Mouse (Mus musculus): ENCODE data around the gene Il27ra. TPM values are rescaled to one million over a fixed set of nuclear protein-coding genes. Genes with fewer than 3 reads are reported as not detected.
A peak's percentile ranks its signal among the peaks of the same experiment; 100 is the strongest.

Gene Il27ra
- polyA plus RNA-seq, 1 experiment from 2014 or later = 0.98 TPM

DNA sequence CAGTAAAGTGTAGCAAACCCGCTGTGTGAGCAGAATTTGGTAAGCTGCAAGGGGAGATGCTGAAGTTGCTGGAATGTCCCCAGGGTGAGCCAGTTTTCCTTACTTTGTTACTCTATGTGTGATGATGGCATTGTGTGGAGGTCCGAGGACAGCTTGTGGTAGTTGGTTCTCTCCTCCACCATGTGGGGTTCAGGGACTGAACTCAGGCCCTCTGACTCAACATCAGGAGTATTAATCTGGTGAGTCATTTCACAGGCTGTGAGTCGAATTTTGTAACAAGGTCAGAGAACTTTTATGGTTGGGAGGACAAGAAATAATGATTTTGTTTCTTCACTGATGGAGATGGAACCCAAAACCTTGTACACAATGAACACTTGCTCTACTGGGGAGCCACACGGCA lies 9.6 kb downstream of the Il27ra start:
- H3K9ac ChIP-seq = no peak overlapping the region
- WGBS = 70% methylated on average over 4 of the region's 4 CpGs
- no peaks in the 10 kb centered on the region for H3K4me1 ChIP-seq
- ATAC-seq (ENCODE audit: low FRiP score, low read depth) = no peak
- no peak overlapping the region for H3K27ac ChIP-seq
- H3K9me3 ChIP-seq = no peaks in the 10 kb centered on the region
- no peaks in the 10 kb centered on the region for H3K36me3 ChIP-seq
- peaks cover 24% of the 10 kb centered on the region for H3K27me3 ChIP-seq
- no peak overlapping the region for H3K4me3 ChIP-seq
- H3K4me2 ChIP-seq (replicated peaks) = no peak overlapping the region

GRCm38 (mm10) chr8:84029272-84029671 lies 13.1 kb downstream of the Il27ra start:
- no peaks in the 10 kb centered on the region for H3K9me3 ChIP-seq
- no peak overlapping the region for H3K4me2 ChIP-seq (replicated peaks)
- WGBS = 84% methylated on average over 5 of the region's 5 CpGs
- H3K4me1 ChIP-seq = peaks cover 13% of the 10 kb centered on the region
- H3K4me3 ChIP-seq = no peak overlapping the region
- H3K9ac ChIP-seq = no peak overlapping the region
- no peak overlapping the region for H3K27ac ChIP-seq
- peaks cover 44% of the 10 kb centered on the region for H3K27me3 ChIP-seq
- H3K36me3 ChIP-seq = no peaks in the 10 kb centered on the region
- no peak for ATAC-seq (ENCODE audit: low FRiP score, low read depth)

DNA sequence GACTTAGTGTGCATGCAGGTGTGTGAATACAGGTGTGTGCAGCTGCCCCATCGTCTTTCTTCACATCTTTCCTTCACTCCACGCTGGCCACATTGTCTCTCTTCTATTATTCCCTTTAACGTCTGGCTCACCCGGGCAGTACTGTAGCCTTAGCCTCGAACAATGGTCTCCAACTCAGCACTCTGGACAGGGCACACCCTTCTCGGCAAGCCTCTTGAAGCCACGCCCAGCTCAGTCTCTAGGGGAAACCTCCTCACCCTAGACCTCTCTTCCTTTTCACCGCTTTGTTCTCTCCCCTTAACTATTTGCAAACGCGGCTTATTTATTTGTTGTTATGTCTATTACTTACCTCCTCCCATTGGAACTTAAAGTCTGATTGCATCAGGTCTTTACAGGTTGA lies 14.9 kb downstream of the Il27ra start:
- Histone ChIP-seq H3K4me2 (replicated peaks) (no peak overlapping the region), H3K4me1 (peaks cover 18% of the 10 kb centered on the region), H3K36me3 (no peaks in the 10 kb centered on the region), H3K9ac (no peak overlapping the region), H3K4me3 (no peak overlapping the region), H3K27ac (no peak overlapping the region), H3K9me3 (no peaks in the 10 kb centered on the region), H3K27me3 (peaks cover 55% of the 10 kb centered on the region)
- WGBS = 15% methylated on average over 10 of the region's 10 CpGs
- no peak for ATAC-seq (ENCODE audit: low FRiP score, low read depth)

DNA sequence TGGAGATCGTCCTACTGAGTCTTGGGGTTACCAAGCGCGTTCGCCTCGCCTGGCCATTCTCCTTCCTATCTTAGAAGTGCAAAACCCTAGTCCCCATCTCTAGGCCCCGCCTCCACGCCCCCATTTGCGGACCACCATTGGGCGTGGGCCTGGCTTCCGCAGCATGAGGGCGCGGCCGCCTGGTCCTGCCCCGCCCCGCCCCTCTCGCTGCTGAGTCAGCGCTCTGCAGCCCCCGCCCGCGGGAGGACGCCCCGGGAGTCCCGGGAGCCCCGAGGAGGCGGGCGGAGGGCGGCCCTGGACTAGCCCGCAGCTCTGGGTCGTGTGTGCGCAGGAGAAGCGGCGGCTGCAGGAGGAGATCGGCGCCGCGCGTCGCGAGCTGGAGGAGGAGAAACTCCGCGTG lies 16.5 kb downstream of the Il27ra start:
- H3K27me3 ChIP-seq = peaks cover 71% of the 10 kb centered on the region
- H3K4me3 ChIP-seq = peak overlapping the region; percentile 53
- no peak overlapping the region for H3K27ac ChIP-seq
- 2% methylated on average over 41 of the region's 41 CpGs for WGBS
- no peaks in the 10 kb centered on the region for H3K36me3 ChIP-seq
- H3K4me1 ChIP-seq = peaks cover 26% of the 10 kb centered on the region
- peak overlapping the region; percentile 83 for H3K4me2 ChIP-seq (replicated peaks)
- H3K9ac ChIP-seq = peak overlapping the region; percentile 70
- no peaks in the 10 kb centered on the region for H3K9me3 ChIP-seq
- ATAC-seq (ENCODE audit: low FRiP score, low read depth) = peak; percentile 86

DNA sequence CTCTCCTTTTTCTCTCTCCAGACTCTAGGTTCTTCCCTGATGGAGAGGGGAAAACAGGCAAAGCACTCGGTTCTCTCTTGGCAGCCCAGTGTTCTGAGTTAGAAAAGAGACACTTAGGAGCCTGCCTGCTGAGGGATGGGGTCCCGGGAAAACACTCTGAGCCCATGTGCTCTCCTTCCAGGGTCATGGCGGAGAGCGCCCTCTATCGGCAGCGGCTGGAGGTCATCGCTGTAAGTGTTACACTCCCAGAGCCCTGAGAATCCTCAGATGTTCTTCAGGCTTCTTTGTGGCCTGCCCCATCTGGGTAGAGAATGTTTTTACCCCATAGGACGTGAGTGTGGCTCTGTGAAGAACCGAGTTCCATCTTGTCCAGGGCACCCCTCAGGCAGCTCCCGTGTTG lies 18.2 kb downstream of the Il27ra start:
- 16% methylated on average over 10 of the region's 10 CpGs for WGBS
- ATAC-seq (ENCODE audit: low FRiP score, low read depth) = no peak
- no peak overlapping the region for H3K9ac ChIP-seq

GRCm38 (mm10) chr8:84023631-84024030 lies 18.8 kb downstream of the Il27ra start:
- H3K4me2 ChIP-seq (replicated peaks) = no peak overlapping the region
- 43% methylated on average over 1 of the region's 1 CpGs for WGBS
- peaks cover 26% of the 10 kb centered on the region for H3K4me1 ChIP-seq
- no peak overlapping the region for H3K9ac ChIP-seq
- no peaks in the 10 kb centered on the region for H3K9me3 ChIP-seq
- H3K27me3 ChIP-seq = peaks cover 82% of the 10 kb centered on the region
- H3K27ac ChIP-seq = no peak overlapping the region
- no peak for ATAC-seq (ENCODE audit: low FRiP score, low read depth)
- no peaks in the 10 kb centered on the region for H3K36me3 ChIP-seq
- H3K4me3 ChIP-seq = no peak overlapping the region

More for the DNA sequence above, 18.2 kb downstream of the Il27ra start:
- Histone ChIP-seq H3K36me3 (no peaks in the 10 kb centered on the region), H3K4me1 (peaks cover 26% of the 10 kb centered on the region), H3K4me2 (replicated peaks) (no peak overlapping the region), H3K27me3 (peaks cover 86% of the 10 kb centered on the region), H3K4me3 (no peak overlapping the region), H3K9me3 (no peaks in the 10 kb centered on the region), H3K27ac (no peak overlapping the region)

DNA sequence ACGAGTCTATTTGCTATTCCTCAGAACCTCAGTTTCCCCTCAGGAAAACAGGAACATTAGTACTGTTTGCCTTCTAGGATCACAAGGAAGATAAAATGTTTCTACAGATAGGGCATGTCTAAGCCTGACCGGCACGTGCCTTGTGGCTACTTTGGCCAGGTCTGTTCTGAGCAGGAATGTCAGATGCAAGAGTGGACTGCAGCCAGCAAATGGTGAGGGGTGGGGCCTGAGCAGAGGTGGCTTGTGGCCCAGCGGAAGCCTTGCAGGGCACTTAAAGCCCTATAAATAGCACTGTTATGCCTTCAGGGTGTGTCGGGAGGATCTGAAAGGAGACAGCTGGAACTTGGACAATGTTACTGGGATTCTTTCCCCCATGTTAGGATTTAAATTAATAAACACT lies 19.3 kb downstream of the Il27ra start:
- Histone ChIP-seq H3K27ac (no peak overlapping the region), H3K9ac (no peak overlapping the region), H3K4me2 (replicated peaks) (no peak overlapping the region), H3K36me3 (no peaks in the 10 kb centered on the region), H3K4me3 (no peak overlapping the region), H3K27me3 (peaks cover 81% of the 10 kb centered on the region), H3K9me3 (no peaks in the 10 kb centered on the region), H3K4me1 (peaks cover 26% of the 10 kb centered on the region)
- no peak for ATAC-seq (ENCODE audit: low FRiP score, low read depth)
- WGBS = 20% methylated on average over 5 of the region's 5 CpGs

GRCm38 (mm10) chr8:84021569-84021968 lies 20.8 kb downstream of the Il27ra start:
- no peak overlapping the region for H3K4me3 ChIP-seq
- H3K27me3 ChIP-seq = peaks cover 67% of the 10 kb centered on the region
- peak overlapping the region; percentile 36 for H3K4me2 ChIP-seq (replicated peaks)
- H3K36me3 ChIP-seq = no peaks in the 10 kb centered on the region
- no peak for ATAC-seq (ENCODE audit: low FRiP score, low read depth)
- no peak overlapping the region for H3K9ac ChIP-seq
- H3K9me3 ChIP-seq = no peaks in the 10 kb centered on the region
- H3K27ac ChIP-seq = no peak overlapping the region
- WGBS = 41% methylated on average over 12 of the region's 12 CpGs
- H3K4me1 ChIP-seq = peaks cover 22% of the 10 kb centered on the region

- Histone ChIP-seq H3K36me3 (no peaks in the 10 kb centered on the region), H3K4me2 (replicated peaks) (peak within 1 kb of the TSS; percentile 36), H3K4me3 (no peak within 1 kb of the TSS), H3K9me3 (no peaks in the 10 kb centered on the region), H3K9ac (no peak within 1 kb of the TSS), H3K27ac (no peak within 1 kb of the TSS), H3K4me1 (peaks cover 17% of the 10 kb centered on the region), H3K27me3 (peaks cover 62% of the 10 kb centered on the region)
- 9% methylated on average over 18 of the region's 18 CpGs for WGBS
- no peak for ATAC-seq (ENCODE audit: low FRiP score, low read depth)
These were observed 21.3 kb downstream of the Il27ra start, which contains the start of gene Palm3 for GRCm38 (mm10) chr8:84021096-84021495. Gene Palm3, plus strand, starts transcription at chr8:84021471.

- Histone ChIP-seq H3K27ac (no peak overlapping the region), H3K36me3 (no peaks in the 10 kb centered on the region), H3K9ac (no peak overlapping the region), H3K4me3 (no peak overlapping the region), H3K9me3 (no peaks in the 10 kb centered on the region), H3K27me3 (peaks cover 49% of the 10 kb centered on the region), H3K4me2 (replicated peaks) (no peak overlapping the region), H3K4me1 (peaks cover 13% of the 10 kb centered on the region)
- ATAC-seq (ENCODE audit: low FRiP score, low read depth) = no peak
- 81% methylated on average over 9 of the region's 9 CpGs for WGBS
These were observed 22.7 kb downstream of the Il27ra start for GRCm38 (mm10) chr8:84019738-84020137.

- H3K4me3 ChIP-seq = no peak overlapping the region
- H3K4me2 ChIP-seq (replicated peaks) = no peak overlapping the region
- H3K9ac ChIP-seq = no peak overlapping the region
- peaks cover 16% of the 10 kb centered on the region for H3K4me1 ChIP-seq
- H3K9me3 ChIP-seq = no peaks in the 10 kb centered on the region
- WGBS = 91% methylated on average over 5 of the region's 5 CpGs
- no peaks in the 10 kb centered on the region for H3K36me3 ChIP-seq
- no peak for ATAC-seq (ENCODE audit: low FRiP score, low read depth)
- peaks cover 52% of the 10 kb centered on the region for H3K27me3 ChIP-seq
- no peak overlapping the region for H3K27ac ChIP-seq
These were observed 26.6 kb downstream of the Il27ra start for GRCm38 (mm10) chr8:84015833-84016232.

GRCm38 (mm10) chr8:84012499-84013165 lies 29.8 kb downstream of the Il27ra start:
- no peaks in the 10 kb centered on the region for H3K9me3 ChIP-seq
- WGBS = 7% methylated on average over 35 of the region's 35 CpGs
- H3K27ac ChIP-seq = no peak overlapping the region
- peaks cover 30% of the 10 kb centered on the region for H3K4me1 ChIP-seq
- peaks cover 44% of the 10 kb centered on the region for H3K27me3 ChIP-seq
- peak overlapping the region; percentile 58 for H3K9ac ChIP-seq
- H3K36me3 ChIP-seq = no peaks in the 10 kb centered on the region
- no peak for ATAC-seq (ENCODE audit: low FRiP score, low read depth)
- peak overlapping the region; percentile 58 for H3K4me3 ChIP-seq
- peak overlapping the region; percentile 96 for H3K4me2 ChIP-seq (replicated peaks)
